Comparison of ENCODE assay signal across 8 mouse cellular contexts in genomic region chr8:105225917-105226316, GRCm38 (mm10). TPM values are rescaled to one million over a fixed set of nuclear protein-coding genes. Genes with fewer than 3 reads are reported as not detected.
DNase-seq lines count a peak whose midpoint lies in the region; ATAC-seq lines count a peak whose summit lies in the region.

No protein-coding gene starts in this region.

- no peak for DNase-seq in kidney, postnatal 10 days
- DNase-seq in midbrain, embryonic 14.5 days, result no peak
- no peak for DNase-seq in right cerebral cortex, postnatal 4 days
- DNase-seq in gastrocnemius, adult 18-20 months (ENCODE audit: low spot score), result no peak
- DNase-seq in adrenal gland, adult 18-20 months (ENCODE audit: low spot score in 2 of 2), result no peak

- no peak overlapping the region for H3K27ac ChIP-seq in kidney, embryonic 16.5 days (ENCODE audit: low read length)
- no peak overlapping the region for H3K27ac ChIP-seq in embryonic facial prominence, embryonic 15.5 days (replicated peaks)
- no peak overlapping the region for H3K27ac ChIP-seq in limb, embryonic 12.5 days
- no peak overlapping the region for H3K27ac ChIP-seq in midbrain, embryonic 14.5 days (replicated peaks; ENCODE audit: low read depth, low read length)

- no peaks in the 10 kb centered on the region for H3K9me3 ChIP-seq in kidney, embryonic 16.5 days (ENCODE audit: low read length)
- no peaks in the 10 kb centered on the region for H3K9me3 ChIP-seq in embryonic facial prominence, embryonic 15.5 days (replicated peaks)
- no peaks in the 10 kb centered on the region for H3K9me3 ChIP-seq in limb, embryonic 12.5 days
- no peaks in the 10 kb centered on the region for H3K9me3 ChIP-seq in midbrain, embryonic 14.5 days (ENCODE audit: control insufficient read depth, low read length)

- ATAC-seq in kidney, embryonic 16.5 days (ENCODE audit: low FRiP score, low TSS enrichment), result no peak
- no peak for ATAC-seq in embryonic facial prominence, embryonic 15.5 days (ENCODE audit: insufficient number of reproducible peaks, low FRiP score, low TSS enrichment, low read depth)
- ATAC-seq in limb, embryonic 12.5 days (ENCODE audit: insufficient number of reproducible peaks, insufficient read depth, low FRiP score, low TSS enrichment, low read depth), result no peak
- ATAC-seq in midbrain, embryonic 14.5 days (ENCODE audit: low FRiP score, low TSS enrichment), result no peak

- peak overlapping the region; percentile 93 for H3K9ac ChIP-seq in kidney, embryonic 16.5 days (replicated peaks; ENCODE audit: low read length)
- H3K9ac ChIP-seq in embryonic facial prominence, embryonic 15.5 days, result peak overlapping the region; percentile 82; the same call in 1 of the 2 replicates
- H3K9ac ChIP-seq in limb, embryonic 12.5 days (replicated peaks), result peak overlapping the region; percentile 87
- H3K9ac ChIP-seq in midbrain, embryonic 14.5 days (replicated peaks; ENCODE audit: low read length), result peak overlapping the region; percentile 88

- H3K4me3 ChIP-seq in kidney, embryonic 16.5 days (ENCODE audit: low read length), result peak overlapping the region; percentile 99
- peak overlapping the region; percentile 84 for H3K4me3 ChIP-seq in embryonic facial prominence, embryonic 15.5 days (replicated peaks)
- H3K4me3 ChIP-seq in limb, embryonic 12.5 days (replicated peaks), result peak overlapping the region; percentile 95
- peak overlapping the region; percentile 91 for H3K4me3 ChIP-seq in midbrain, embryonic 14.5 days (replicated peaks; ENCODE audit: low read depth, low read length)

- WGBS in kidney, embryonic 16.5 days, result 19% methylated on average over 6 of the region's 6 CpGs
- WGBS in embryonic facial prominence, embryonic 15.5 days, result 25% methylated on average over 6 of the region's 6 CpGs
- 25% methylated on average over 6 of the region's 6 CpGs for WGBS in limb, embryonic 12.5 days
- WGBS in midbrain, embryonic 14.5 days, result 31% methylated on average over 6 of the region's 6 CpGs

- peaks cover 17% of the 10 kb centered on the region for H3K4me1 ChIP-seq in kidney, embryonic 16.5 days (ENCODE audit: insufficient read depth, low read length)
- H3K4me1 ChIP-seq in embryonic facial prominence, embryonic 15.5 days, result peaks cover 16% of the 10 kb centered on the region
- H3K4me1 ChIP-seq in limb, embryonic 12.5 days (replicated peaks), result peaks cover 18% of the 10 kb centered on the region
- H3K4me1 ChIP-seq in midbrain, embryonic 14.5 days (ENCODE audit: control insufficient read depth, insufficient read depth, low read length), result peaks cover 15% of the 10 kb centered on the region

- no peaks in the 10 kb centered on the region for H3K36me3 ChIP-seq in kidney, embryonic 16.5 days (ENCODE audit: insufficient read depth, low read length)
- H3K36me3 ChIP-seq in embryonic facial prominence, embryonic 15.5 days, result no peaks in the 10 kb centered on the region
- no peaks in the 10 kb centered on the region for H3K36me3 ChIP-seq in limb, embryonic 12.5 days
- no peaks in the 10 kb centered on the region for H3K36me3 ChIP-seq in midbrain, embryonic 14.5 days (ENCODE audit: control insufficient read depth, insufficient read depth, low read length)

- H3K27me3 ChIP-seq in kidney, embryonic 16.5 days (ENCODE audit: insufficient read depth, low read length), result no peaks in the 10 kb centered on the region
- no peaks in the 10 kb centered on the region for H3K27me3 ChIP-seq in embryonic facial prominence, embryonic 15.5 days
- H3K27me3 ChIP-seq in limb, embryonic 12.5 days, result no peaks in the 10 kb centered on the region
- no peaks in the 10 kb centered on the region for H3K27me3 ChIP-seq in midbrain, embryonic 14.5 days (ENCODE audit: control insufficient read depth, insufficient read depth, low read length)

- H3K4me2 ChIP-seq in kidney, embryonic 16.5 days (replicated peaks; ENCODE audit: low read depth, low read length), result peak overlapping the region; percentile 74
- peak overlapping the region; percentile 79 for H3K4me2 ChIP-seq in embryonic facial prominence, embryonic 15.5 days (replicated peaks)
- H3K4me2 ChIP-seq in limb, embryonic 12.5 days, result peak overlapping the region; percentile 85
- H3K4me2 ChIP-seq in midbrain, embryonic 14.5 days (ENCODE audit: low read length), result peak overlapping the region; percentile 84

RNA-seq across cellular contexts. Expression of gene D230025D16Rik, which starts 1.0 kb away (rescaled TPM):
- 26.9 and 27.6 TPM in 2 replicates for polyA plus RNA-seq in kidney, embryonic 16.5 days (2015; fragmentation: Nextera tagmentation; extraction: Ambion mirVana)
- polyA plus RNA-seq in embryonic facial prominence, embryonic 15.5 days (2015; fragmentation: Nextera tagmentation; extraction: Ambion mirVana), result 24.9 and 26.1 TPM in 2 replicates
- polyA plus RNA-seq in limb, embryonic 12.5 days (2016; fragmentation: Nextera tagmentation; extraction: Ambion mirVana), result 25.9 and 27.2 TPM in 2 replicates
- 38.7 and 39.9 TPM in 2 replicates for polyA plus RNA-seq in midbrain, embryonic 14.5 days (2014; fragmentation: Nextera tagmentation; extraction: Ambion mirVana)
- 10 to 100 TPM; 39.5 to 47.6 TPM for total RNA-seq in gastrocnemius, adult 18-20 months (2021)
- total RNA-seq in adrenal gland, adult 18-20 months (2021), result 10 to 100 TPM; 23.4 to 32.0 TPM

RNA-seq across cellular contexts. Expression of gene B3gnt9, which starts 29.0 kb away (rescaled TPM):
- polyA plus RNA-seq in kidney, embryonic 16.5 days (2015; fragmentation: Nextera tagmentation; extraction: Ambion mirVana), result 10.2 and 11.9 TPM in 2 replicates
- 45.5 and 49.2 TPM in 2 replicates for polyA plus RNA-seq in embryonic facial prominence, embryonic 15.5 days (2015; fragmentation: Nextera tagmentation; extraction: Ambion mirVana)
- 5.9 and 6.8 TPM in 2 replicates for polyA plus RNA-seq in limb, embryonic 12.5 days (2016; fragmentation: Nextera tagmentation; extraction: Ambion mirVana)
- polyA plus RNA-seq in midbrain, embryonic 14.5 days (2014; fragmentation: Nextera tagmentation; extraction: Ambion mirVana), result 3.2 and 5.6 TPM in 2 replicates
- 1 to 10 TPM; 1.3 to 1.9 TPM for total RNA-seq in gastrocnemius, adult 18-20 months (2021)
- total RNA-seq in adrenal gland, adult 18-20 months (2021), result 1 to 10 TPM; 2.7 to 3.2 TPM

RNA-seq across cellular contexts. Expression of gene Tradd, which starts 38.5 kb away (rescaled TPM):
- polyA plus RNA-seq in kidney, embryonic 16.5 days (2015; fragmentation: Nextera tagmentation; extraction: Ambion mirVana), result 23.4 and 26.3 TPM in 2 replicates
- polyA plus RNA-seq in embryonic facial prominence, embryonic 15.5 days (2015; fragmentation: Nextera tagmentation; extraction: Ambion mirVana), result 27.4 and 28.8 TPM in 2 replicates
- 16.0 and 16.6 TPM in 2 replicates for polyA plus RNA-seq in limb, embryonic 12.5 days (2016; fragmentation: Nextera tagmentation; extraction: Ambion mirVana)
- 13.5 and 15.0 TPM in 2 replicates for polyA plus RNA-seq in midbrain, embryonic 14.5 days (2014; fragmentation: Nextera tagmentation; extraction: Ambion mirVana)
- total RNA-seq in gastrocnemius, adult 18-20 months (2021), result 1 to 10 TPM; 2.8 to 3.3 TPM
- total RNA-seq in adrenal gland, adult 18-20 months (2021), result 10 to 100 TPM; 13.1 to 15.5 TPM

RNA-seq across cellular contexts. Expression of gene Fbxl8, which starts 38.5 kb away (rescaled TPM):
- 3.0 and 3.1 TPM in 2 replicates for polyA plus RNA-seq in kidney, embryonic 16.5 days (2015; fragmentation: Nextera tagmentation; extraction: Ambion mirVana)
- 3.3 and 4.0 TPM in 2 replicates for polyA plus RNA-seq in embryonic facial prominence, embryonic 15.5 days (2015; fragmentation: Nextera tagmentation; extraction: Ambion mirVana)
- polyA plus RNA-seq in limb, embryonic 12.5 days (2016; fragmentation: Nextera tagmentation; extraction: Ambion mirVana), result 1.7 and 1.9 TPM in 2 replicates
- 0.72 and 0.96 TPM in 2 replicates for polyA plus RNA-seq in midbrain, embryonic 14.5 days (2014; fragmentation: Nextera tagmentation; extraction: Ambion mirVana)
- under 1 TPM; 0.55 to 0.71 TPM for total RNA-seq in gastrocnemius, adult 18-20 months (2021)
- 1 to 10 TPM; 3.7 to 4.3 TPM for total RNA-seq in adrenal gland, adult 18-20 months (2021)

RNA-seq across cellular contexts. Expression of gene Hsf4, which starts 43.7 kb away (rescaled TPM):
- polyA plus RNA-seq in kidney, embryonic 16.5 days (2015; fragmentation: Nextera tagmentation; extraction: Ambion mirVana), result 0.14 and 0.16 TPM in 2 replicates
- polyA plus RNA-seq in embryonic facial prominence, embryonic 15.5 days (2015; fragmentation: Nextera tagmentation; extraction: Ambion mirVana), result 0.13 and 0.33 TPM in 2 replicates
- polyA plus RNA-seq in limb, embryonic 12.5 days (2016; fragmentation: Nextera tagmentation; extraction: Ambion mirVana), result 0.13 and 0.18 TPM in 2 replicates
- polyA plus RNA-seq in midbrain, embryonic 14.5 days (2014; fragmentation: Nextera tagmentation; extraction: Ambion mirVana), result 0.14 and 0.35 TPM in 2 replicates
- 10 to 100 TPM in 1 of 2 experiments, 1 to 10 TPM in 1; 9.8 to 11.1 TPM for total RNA-seq in gastrocnemius, adult 18-20 months (2021)
- 1 to 10 TPM; 2.2 to 4.3 TPM for total RNA-seq in adrenal gland, adult 18-20 months (2021)
